Mouse (Mus musculus): ENCODE results near the gene Podnl1. TPM values are rescaled to one million over a fixed set of nuclear protein-coding genes. Genes with fewer than 3 reads are reported as not detected.

The Podnl1 gene
- polyA plus RNA-seq, 1 experiment from 2014 or later: 0.20 TPM

- Histone ChIP-seq H3K36me3 (ENCODE audit: control insufficient read depth, insufficient read depth, low read length) (peaks cover 38% of the 10 kb centered on the region), H3K27me3 (ENCODE audit: control insufficient read depth, insufficient read depth, low read length) (no peaks in the 10 kb centered on the region), H3K4me2 (replicated peaks; ENCODE audit: low read depth, low read length) (no peak overlapping the region)
Measured at GRCm38 (mm10) chr8:84132225-84132624, 6.4 kb downstream of the Podnl1 start.

GRCm38 (mm10) chr8:84137848-84138247 is 12.1 kb downstream of the Podnl1 start:
- no peaks in the 10 kb centered on the region for H3K4me1 ChIP-seq (ENCODE audit: control insufficient read depth, insufficient read depth, low read length)
- H3K4me3 ChIP-seq (ENCODE audit: low read depth, low read length): no peak overlapping the region
- no peak for ATAC-seq (ENCODE audit: insufficient number of reproducible peaks, insufficient read depth, low FRiP score, low read depth)
- no peaks in the 10 kb centered on the region for H3K27me3 ChIP-seq (ENCODE audit: control insufficient read depth, insufficient read depth, low read length)
- no peak overlapping the region for H3K4me2 ChIP-seq (replicated peaks; ENCODE audit: low read depth, low read length)
- H3K27ac ChIP-seq (ENCODE audit: low read length): no peak overlapping the region
- no peaks in the 10 kb centered on the region for H3K9me3 ChIP-seq (ENCODE audit: control insufficient read depth, low read depth, low read length)
- WGBS: 90% methylated on average over 3 of the region's 3 CpGs
- peaks cover 78% of the 10 kb centered on the region for H3K36me3 ChIP-seq (ENCODE audit: control insufficient read depth, insufficient read depth, low read length)
- H3K9ac ChIP-seq (replicated peaks; ENCODE audit: low read depth, low read length): no peak overlapping the region

More at GRCm38 (mm10) chr8:84132225-84132624, 6.4 kb downstream of the Podnl1 start:
- Histone ChIP-seq H3K4me1 (ENCODE audit: control insufficient read depth, insufficient read depth, low read length) (no peaks in the 10 kb centered on the region), H3K9ac (replicated peaks; ENCODE audit: low read depth, low read length) (no peak overlapping the region), H3K4me3 (ENCODE audit: low read depth, low read length) (no peak overlapping the region), H3K27ac (ENCODE audit: low read length) (no peak overlapping the region), H3K9me3 (ENCODE audit: control insufficient read depth, low read depth, low read length) (no peaks in the 10 kb centered on the region)
- ATAC-seq (ENCODE audit: insufficient number of reproducible peaks, insufficient read depth, low FRiP score, low read depth): no peak
- WGBS: 82% methylated on average over 8 of the region's 8 CpGs

- H3K9me3 ChIP-seq (ENCODE audit: control insufficient read depth, low read depth, low read length): no peaks in the 10 kb centered on the region
- no peak overlapping the region for H3K4me2 ChIP-seq (replicated peaks; ENCODE audit: low read depth, low read length)
- peaks cover 64% of the 10 kb centered on the region for H3K36me3 ChIP-seq (ENCODE audit: control insufficient read depth, insufficient read depth, low read length)
- H3K4me3 ChIP-seq (ENCODE audit: low read depth, low read length): no peak overlapping the region
- no peak overlapping the region for H3K27ac ChIP-seq (ENCODE audit: low read length)
- no peak for ATAC-seq (ENCODE audit: insufficient number of reproducible peaks, insufficient read depth, low FRiP score, low read depth)
- H3K9ac ChIP-seq (replicated peaks; ENCODE audit: low read depth, low read length): no peak overlapping the region
- H3K4me1 ChIP-seq (ENCODE audit: control insufficient read depth, insufficient read depth, low read length): no peaks in the 10 kb centered on the region
- 83% methylated on average over 4 of the region's 4 CpGs for WGBS
- no peaks in the 10 kb centered on the region for H3K27me3 ChIP-seq (ENCODE audit: control insufficient read depth, insufficient read depth, low read length)
Measured at GRCm38 (mm10) chr8:84140838-84141237, 15.0 kb downstream of the Podnl1 start.

- Histone ChIP-seq H3K4me3 (ENCODE audit: low read depth, low read length) (no peak overlapping the region), H3K4me1 (ENCODE audit: control insufficient read depth, insufficient read depth, low read length) (peaks cover 17% of the 10 kb centered on the region), H3K9me3 (ENCODE audit: control insufficient read depth, low read depth, low read length) (no peaks in the 10 kb centered on the region), H3K27me3 (ENCODE audit: control insufficient read depth, insufficient read depth, low read length) (no peaks in the 10 kb centered on the region), H3K27ac (ENCODE audit: low read length) (no peak overlapping the region), H3K4me2 (replicated peaks; ENCODE audit: low read depth, low read length) (no peak overlapping the region), H3K36me3 (ENCODE audit: control insufficient read depth, insufficient read depth, low read length) (peaks cover 37% of the 10 kb centered on the region), H3K9ac (replicated peaks; ENCODE audit: low read depth, low read length) (no peak overlapping the region)
- 89% methylated on average over 8 of the region's 8 CpGs for WGBS
- ATAC-seq (ENCODE audit: insufficient number of reproducible peaks, insufficient read depth, low FRiP score, low read depth): no peak
Measured at GRCm38 (mm10) chr8:84144636-84145245, 19.0 kb downstream of the Podnl1 start.

GRCm38 (mm10) chr8:84147324-84147766 is 21.6 kb downstream of the Podnl1 start:
- Histone ChIP-seq H3K9ac (replicated peaks; ENCODE audit: low read depth, low read length) (peak overlapping the region; percentile 83), H3K36me3 (ENCODE audit: control insufficient read depth, insufficient read depth, low read length) (peaks cover 16% of the 10 kb centered on the region), H3K4me2 (replicated peaks; ENCODE audit: low read depth, low read length) (peak overlapping the region; percentile 88), H3K27ac (ENCODE audit: low read length) (peak overlapping the region; percentile 79), H3K9me3 (ENCODE audit: control insufficient read depth, low read depth, low read length) (no peaks in the 10 kb centered on the region), H3K4me1 (ENCODE audit: control insufficient read depth, insufficient read depth, low read length) (peaks cover 17% of the 10 kb centered on the region), H3K4me3 (ENCODE audit: low read depth, low read length) (peak overlapping the region; percentile 63), H3K27me3 (ENCODE audit: control insufficient read depth, insufficient read depth, low read length) (no peaks in the 10 kb centered on the region)
- ATAC-seq (ENCODE audit: insufficient number of reproducible peaks, insufficient read depth, low FRiP score, low read depth): peak; percentile 48; the same call in 1 of the 2 replicates
- 5% methylated on average over 13 of the region's 14 CpGs for WGBS

GRCm38 (mm10) chr8:84147769-84148530 is 22.2 kb downstream of the Podnl1 start, which contains the start of the genes Cc2d1a and 4930432K21Rik:
Cc2d1a (minus strand) TSS chr8:84147936.
4930432K21Rik (plus strand) TSS chr8:84148025.
- Histone ChIP-seq H3K4me1 (ENCODE audit: control insufficient read depth, insufficient read depth, low read length) (peaks cover 17% of the 10 kb centered on the region), H3K27ac (ENCODE audit: low read length) (peak within 1 kb of the TSS; percentile 79), H3K9me3 (ENCODE audit: control insufficient read depth, low read depth, low read length) (no peaks in the 10 kb centered on the region), H3K4me2 (replicated peaks; ENCODE audit: low read depth, low read length) (peak within 1 kb of the TSS; percentile 88), H3K4me3 (ENCODE audit: low read depth, low read length) (peak within 1 kb of the TSS; percentile 63), H3K27me3 (ENCODE audit: control insufficient read depth, insufficient read depth, low read length) (no peaks in the 10 kb centered on the region), H3K36me3 (ENCODE audit: control insufficient read depth, insufficient read depth, low read length) (peaks cover 10% of the 10 kb centered on the region), H3K9ac (replicated peaks; ENCODE audit: low read depth, low read length) (peak within 1 kb of the TSS; percentile 83)
- WGBS: 17% methylated on average over 48 of the region's 49 CpGs
- peak; percentile 95 for ATAC-seq (ENCODE audit: insufficient number of reproducible peaks, insufficient read depth, low FRiP score, low read depth)

GRCm38 (mm10) chr8:84148531-84148850 is 22.7 kb downstream of the Podnl1 start:
- H3K27ac ChIP-seq (ENCODE audit: low read length): no peak overlapping the region
- ATAC-seq (ENCODE audit: insufficient number of reproducible peaks, insufficient read depth, low FRiP score, low read depth): no peak
- H3K4me1 ChIP-seq (ENCODE audit: control insufficient read depth, insufficient read depth, low read length): peaks cover 17% of the 10 kb centered on the region
- H3K9ac ChIP-seq (replicated peaks; ENCODE audit: low read depth, low read length): no peak overlapping the region
- no peaks in the 10 kb centered on the region for H3K27me3 ChIP-seq (ENCODE audit: control insufficient read depth, insufficient read depth, low read length)
- H3K4me3 ChIP-seq (ENCODE audit: low read depth, low read length): peak overlapping the region; percentile 63; the same call in 1 of the 2 replicates
- H3K36me3 ChIP-seq (ENCODE audit: control insufficient read depth, insufficient read depth, low read length): peaks cover 5% of the 10 kb centered on the region
- no peaks in the 10 kb centered on the region for H3K9me3 ChIP-seq (ENCODE audit: control insufficient read depth, low read depth, low read length)
- WGBS: 85% methylated on average over 5 of the region's 5 CpGs
- H3K4me2 ChIP-seq (replicated peaks; ENCODE audit: low read depth, low read length): peak overlapping the region; percentile 88; the same call in 1 of the 2 replicates

GRCm38 (mm10) chr8:84149181-84149580 is 23.4 kb downstream of the Podnl1 start:
- H3K9ac ChIP-seq (replicated peaks; ENCODE audit: low read depth, low read length): no peak overlapping the region
- H3K4me3 ChIP-seq (ENCODE audit: low read depth, low read length): no peak overlapping the region
- H3K27ac ChIP-seq (ENCODE audit: low read length): no peak overlapping the region
- ATAC-seq (ENCODE audit: insufficient number of reproducible peaks, insufficient read depth, low FRiP score, low read depth): no peak
- H3K4me1 ChIP-seq (ENCODE audit: control insufficient read depth, insufficient read depth, low read length): peaks cover 17% of the 10 kb centered on the region
- H3K27me3 ChIP-seq (ENCODE audit: control insufficient read depth, insufficient read depth, low read length): no peaks in the 10 kb centered on the region
- no peak overlapping the region for H3K4me2 ChIP-seq (replicated peaks; ENCODE audit: low read depth, low read length)
- 62% methylated on average over 3 of the region's 3 CpGs for WGBS
- H3K36me3 ChIP-seq (ENCODE audit: control insufficient read depth, insufficient read depth, low read length): no peaks in the 10 kb centered on the region
- H3K9me3 ChIP-seq (ENCODE audit: control insufficient read depth, low read depth, low read length): no peaks in the 10 kb centered on the region

Measured in stomach, embryonic 14.5 days (tissue).